Mouse (Mus musculus) cerebellum, adult 8-10 months (tissue): ENCODE measurements around the gene Nlrp9a.
"Not testable (repeated sequence)": the region's sequence is repeated elsewhere in the genome, so short reads cannot be mapped to it uniquely, and the experiment has no call there.

Experiments
- DNase-seq: peaks from one replicate; pipeline ENCODE4 v3.0.0; 2022

The Nlrp9a gene

DNA sequence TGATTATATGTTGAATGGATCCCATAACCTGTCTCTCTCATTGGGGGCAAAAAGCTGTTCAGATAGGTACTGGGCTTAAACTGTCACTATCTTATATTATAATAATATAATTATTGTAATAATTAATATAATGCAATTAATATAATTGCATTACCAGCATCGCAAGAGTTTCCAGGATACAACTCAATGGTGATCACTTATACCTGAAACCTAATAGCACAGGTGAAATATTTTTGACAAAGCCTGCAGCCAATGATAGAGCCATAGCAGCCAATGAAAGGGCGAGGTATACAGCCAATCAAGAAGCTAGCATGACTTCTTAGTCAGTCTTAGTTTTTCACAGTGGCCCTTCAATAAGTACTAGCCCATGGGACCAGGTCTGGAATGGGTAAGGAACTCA is at the start of gene Nlrp9a:
Nlrp9a (plus strand) TSS at position 301 of the 400 bp plus-strand sequence.
- DNase-seq: not testable (repeated sequence)

DNA sequence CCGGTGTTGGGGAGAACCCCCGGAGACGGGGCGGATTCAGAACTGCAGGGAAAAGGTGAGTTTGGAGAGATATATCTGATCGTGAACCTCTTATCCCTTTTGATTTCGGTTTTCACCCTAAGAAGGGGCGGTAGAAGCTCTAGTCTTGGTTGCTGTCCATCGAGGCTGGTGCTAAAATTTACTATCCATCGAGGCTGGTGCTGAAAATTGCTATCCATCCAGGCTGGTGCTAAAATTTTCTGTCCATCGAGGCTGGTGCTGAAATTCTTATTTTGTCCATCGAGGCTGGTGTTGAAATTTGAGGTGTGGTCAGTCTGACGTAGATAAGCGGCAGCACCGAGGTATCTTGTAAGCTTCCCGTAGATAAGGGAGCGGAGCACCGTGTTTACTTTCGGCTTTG is 45.3 kb upstream of the Nlrp9a start:
- DNase-seq: not testable (repeated sequence)

DNA sequence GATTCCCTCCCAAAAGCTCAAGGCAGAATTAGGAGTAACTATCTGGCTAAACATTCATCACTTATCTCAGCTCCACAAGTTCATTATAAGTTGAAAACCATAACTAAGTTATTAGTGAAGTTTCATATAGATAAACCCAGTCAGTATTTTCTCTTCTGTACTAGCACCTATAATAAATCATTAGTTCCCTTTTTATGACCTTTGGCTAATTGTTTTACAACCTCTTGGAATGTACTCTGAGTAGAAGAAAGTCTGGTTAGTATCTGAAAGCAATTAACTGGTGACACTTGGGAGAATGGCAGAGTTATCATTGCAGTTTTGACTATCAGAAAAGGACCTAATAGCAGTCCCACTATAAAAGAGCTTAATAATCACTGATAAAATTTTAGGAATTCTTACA is 54.3 kb downstream of the Nlrp9a start:
- no peak for DNase-seq

DNA sequence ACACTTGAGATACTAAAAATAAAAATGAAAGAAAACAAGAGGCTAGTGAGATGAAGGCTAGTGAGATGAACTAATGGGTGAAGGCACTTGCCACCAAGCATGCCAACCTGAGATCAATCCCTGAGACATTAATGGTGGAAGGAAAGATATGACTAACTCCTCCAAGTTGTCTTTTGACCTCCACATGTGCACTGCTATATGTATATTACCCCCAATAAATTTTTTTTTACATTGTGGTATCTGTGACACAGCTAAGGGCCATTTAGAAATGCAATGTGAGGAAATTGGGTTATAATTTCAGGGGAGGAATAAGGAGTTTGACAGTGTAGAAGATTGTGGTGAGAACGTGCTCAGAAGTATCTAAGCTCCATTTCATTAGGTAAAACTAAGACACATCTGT is 55.0 kb downstream of the Nlrp9a start:
- DNase-seq: no peak

DNA sequence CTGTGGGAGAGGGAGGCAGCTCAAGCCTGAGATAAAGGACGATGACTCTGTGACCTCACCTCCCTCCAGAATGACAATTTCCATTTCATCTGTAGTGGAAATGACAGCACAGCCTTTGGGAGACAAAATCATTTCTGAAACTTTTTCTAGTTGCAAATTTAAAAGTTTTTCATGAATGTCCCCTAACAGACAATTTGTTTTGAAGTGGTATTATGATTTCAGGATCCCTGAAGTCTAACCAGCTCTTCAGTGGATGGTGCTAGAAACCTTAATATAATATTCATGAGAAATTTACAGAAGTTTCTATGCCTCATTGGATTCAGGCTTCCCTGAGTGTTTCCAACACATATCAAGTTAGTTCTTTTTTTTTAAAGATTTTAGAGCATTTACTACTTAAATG is 83.5 kb downstream of the Nlrp9a start, which contains the start of gene Vmn1r185:
Vmn1r185 (minus strand) TSS at position 101 of the 400 bp plus-strand sequence.
- DNase-seq: not testable (repeated sequence)
